Mouse (Mus musculus): Measurements from ENCODE around the gene Nav2.

Nav2 gene

GRCm38 (mm10) chr7:48891029-48891428 lies 17.5 kb upstream of the Nav2 start:
- DNase-seq: no peak

GRCm38 (mm10) chr7:48893093-48893492 lies 15.4 kb upstream of the Nav2 start:
- no peak for DNase-seq

- DNase-seq: peak; percentile 61
Observed at GRCm38 (mm10) chr7:48894152-48894551, 14.4 kb upstream of the Nav2 start.

GRCm38 (mm10) chr7:48894763-48895162 lies 13.8 kb upstream of the Nav2 start:
- DNase-seq: no peak

GRCm38 (mm10) chr7:48895475-48895874 lies 13.0 kb upstream of the Nav2 start:
- no peak for DNase-seq

- DNase-seq: no peak
Observed at GRCm38 (mm10) chr7:48896051-48896450, 12.5 kb upstream of the Nav2 start.

- DNase-seq: no peak
Observed at GRCm38 (mm10) chr7:48897539-48898163, 10.9 kb upstream of the Nav2 start.

GRCm38 (mm10) chr7:48898416-48898815 lies 10.1 kb upstream of the Nav2 start:
- no peak for DNase-seq

GRCm38 (mm10) chr7:48900408-48901167 lies 7.9 kb upstream of the Nav2 start:
- DNase-seq: no peak

GRCm38 (mm10) chr7:48902454-48902853 lies 6.1 kb upstream of the Nav2 start:
- no peak for DNase-seq

GRCm38 (mm10) chr7:48909342-48909671 lies 791 bp downstream of the Nav2 start:
- DNase-seq: no peak

GRCm38 (mm10) chr7:48910282-48910681 lies 1.8 kb downstream of the Nav2 start:
- DNase-seq: no peak

GRCm38 (mm10) chr7:48911146-48911545 lies 2.6 kb downstream of the Nav2 start:
- no peak for DNase-seq

GRCm38 (mm10) chr7:48914630-48915506 lies 6.4 kb downstream of the Nav2 start:
- no peak for DNase-seq

GRCm38 (mm10) chr7:48917463-48917862 lies 8.9 kb downstream of the Nav2 start:
- DNase-seq: no peak

GRCm38 (mm10) chr7:48917988-48918387 lies 9.5 kb downstream of the Nav2 start:
- DNase-seq: no peak

GRCm38 (mm10) chr7:48918389-48918788 lies 9.9 kb downstream of the Nav2 start:
- no peak for DNase-seq

GRCm38 (mm10) chr7:48923620-48924019 lies 15.1 kb downstream of the Nav2 start:
- DNase-seq: no peak

- peak; percentile 41 for DNase-seq
Observed at GRCm38 (mm10) chr7:48925214-48925613, 16.7 kb downstream of the Nav2 start.

- peak; percentile 53 for DNase-seq
Observed at GRCm38 (mm10) chr7:48928364-48928763, 19.8 kb downstream of the Nav2 start.

- peak; percentile 76 for DNase-seq
Observed at GRCm38 (mm10) chr7:48930399-48930798, 21.9 kb downstream of the Nav2 start.

- DNase-seq: no peak
Observed at GRCm38 (mm10) chr7:48932138-48932537, 23.6 kb downstream of the Nav2 start.

GRCm38 (mm10) chr7:48934816-48935215 lies 26.3 kb downstream of the Nav2 start:
- DNase-seq: peak; percentile 46

GRCm38 (mm10) chr7:48937562-48937961 lies 29.0 kb downstream of the Nav2 start:
- DNase-seq: no peak

All from kidney, adult 9 months (tissue).